Mouse (Mus musculus): ENCODE data around the gene Dgkd. TPM values are rescaled to one million over a fixed set of nuclear protein-coding genes. Genes with fewer than 3 reads are reported as not detected.

The Dgkd gene
- polyA plus RNA-seq, 1 experiment from 2014 or later, result 40.4 TPM

DNA sequence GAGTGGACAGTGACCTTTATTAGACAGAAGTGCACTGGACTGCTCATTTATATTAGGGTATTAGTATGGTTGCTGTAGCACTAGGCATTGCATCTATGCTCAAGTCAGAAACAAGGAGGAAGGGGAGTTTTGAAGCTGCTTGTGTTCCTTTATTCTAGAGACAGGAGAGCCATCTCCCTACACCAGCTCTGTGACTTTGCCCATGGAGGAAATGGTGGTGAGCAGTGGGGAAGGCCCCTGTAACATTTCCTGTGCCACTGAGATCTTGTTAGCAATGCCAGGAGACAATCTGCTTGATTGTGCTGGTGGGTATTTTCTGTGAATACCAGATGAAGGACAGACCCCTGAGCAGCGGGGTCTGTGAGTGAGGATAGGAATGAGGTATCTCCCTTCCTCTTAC is 23.0 kb downstream of the Dgkd start:
- Histone ChIP-seq H3K36me3 (ENCODE audit: control insufficient read depth, insufficient read depth, low read length) (no peaks in the 10 kb centered on the region; the same call in 1 of the 2 replicates), H3K27ac (ENCODE audit: low read depth, low read length) (no peak overlapping the region)

DNA sequence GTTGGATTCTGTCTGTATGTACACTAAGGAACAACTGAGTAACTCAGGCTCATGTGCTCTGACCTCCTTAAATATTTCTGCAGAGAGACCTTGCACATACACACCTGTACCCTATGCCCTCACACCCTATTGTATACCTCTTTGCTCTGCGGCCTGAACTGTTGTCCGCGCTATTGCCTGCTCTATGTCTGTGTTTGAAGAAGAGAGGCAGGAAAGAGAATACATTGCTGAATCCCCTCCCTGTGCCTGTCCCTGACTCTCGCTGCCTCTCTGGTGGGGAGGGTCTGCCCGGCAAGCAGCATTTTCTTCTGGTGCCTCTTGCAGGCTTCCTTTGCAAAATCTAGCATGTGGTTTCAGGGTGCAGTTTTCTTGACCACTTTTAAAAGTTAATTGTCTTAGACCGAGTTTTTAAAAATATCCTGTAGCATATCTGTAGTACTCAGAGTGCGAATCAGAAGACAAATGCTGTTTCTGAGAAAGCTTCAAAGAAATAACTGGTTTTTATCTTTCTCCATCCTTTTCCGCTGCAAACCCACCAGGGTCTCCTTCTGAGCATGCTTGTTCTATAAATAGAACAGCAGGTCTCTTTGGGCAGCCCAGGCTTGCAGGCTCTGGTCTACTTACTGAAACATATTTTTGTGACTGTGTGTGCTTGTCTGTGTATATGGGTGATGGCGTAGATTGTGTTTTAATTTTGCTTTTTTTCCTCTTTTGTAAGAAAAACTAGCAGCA is 24.6 kb downstream of the Dgkd start:
- Histone ChIP-seq H3K9me3 (ENCODE audit: control insufficient read depth, low read length) (no peaks in the 10 kb centered on the region), H3K9ac (ENCODE audit: low read depth, low read length) (no peak overlapping the region), H3K36me3 (ENCODE audit: control insufficient read depth, insufficient read depth, low read length) (peaks cover 4% of the 10 kb centered on the region), H3K4me2 (ENCODE audit: low read length) (no peak overlapping the region), H3K27me3 (replicated peaks; ENCODE audit: control insufficient read depth, insufficient read depth, low read length) (no peaks in the 10 kb centered on the region), H3K4me3 (ENCODE audit: low read length) (no peak overlapping the region), H3K27ac (ENCODE audit: low read depth, low read length) (peak overlapping the region; percentile 46), H3K4me1 (ENCODE audit: control insufficient read depth, insufficient read depth, low read depth, low read length) (peaks cover 20% of the 10 kb centered on the region)
- peak; percentile 52; the same call in 1 of the 2 replicates for ATAC-seq
- WGBS, result 76% methylated on average over 9 of the region's 9 CpGs

More for the DNA sequence above, 23.0 kb downstream of the Dgkd start:
- 88% methylated on average over 1 of the region's 1 CpGs for WGBS
- Histone ChIP-seq H3K27me3 (replicated peaks; ENCODE audit: control insufficient read depth, insufficient read depth, low read length) (no peaks in the 10 kb centered on the region), H3K9ac (ENCODE audit: low read depth, low read length) (no peak overlapping the region), H3K4me3 (ENCODE audit: low read length) (no peak overlapping the region), H3K9me3 (ENCODE audit: control insufficient read depth, low read length) (no peaks in the 10 kb centered on the region), H3K4me2 (ENCODE audit: low read length) (no peak overlapping the region), H3K4me1 (ENCODE audit: control insufficient read depth, insufficient read depth, low read depth, low read length) (peaks cover 20% of the 10 kb centered on the region)
- ATAC-seq, result no peak

DNA sequence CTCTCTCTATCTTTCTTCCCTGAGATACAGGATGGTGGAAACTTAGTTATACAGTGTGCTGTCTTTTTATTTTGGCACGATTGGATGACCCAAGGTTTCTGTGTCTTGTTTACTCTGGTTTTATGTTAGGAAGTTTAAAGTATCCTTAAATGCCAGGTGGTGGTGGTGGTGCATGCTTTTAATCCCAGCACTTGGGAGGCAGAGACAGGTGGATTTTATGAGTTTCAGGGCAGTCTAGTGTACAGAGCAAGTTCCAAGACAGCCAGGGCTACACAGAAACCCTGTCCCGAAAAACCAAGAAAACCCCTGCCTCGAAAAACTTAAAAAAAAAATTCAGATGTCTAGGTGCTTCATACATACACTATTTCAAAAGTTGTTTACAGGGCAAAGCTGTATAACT is 25.9 kb downstream of the Dgkd start:
- Histone ChIP-seq H3K9ac (ENCODE audit: low read depth, low read length) (no peak overlapping the region), H3K36me3 (ENCODE audit: control insufficient read depth, insufficient read depth, low read length) (peaks cover 6% of the 10 kb centered on the region), H3K27me3 (replicated peaks; ENCODE audit: control insufficient read depth, insufficient read depth, low read length) (no peaks in the 10 kb centered on the region), H3K9me3 (ENCODE audit: control insufficient read depth, low read length) (no peaks in the 10 kb centered on the region), H3K4me2 (ENCODE audit: low read length) (no peak overlapping the region), H3K27ac (ENCODE audit: low read depth, low read length) (no peak overlapping the region), H3K4me3 (ENCODE audit: low read length) (no peak overlapping the region), H3K4me1 (ENCODE audit: control insufficient read depth, insufficient read depth, low read depth, low read length) (peaks cover 20% of the 10 kb centered on the region)
- no peak for ATAC-seq
- WGBS, result 89% methylated on average over 3 of the region's 3 CpGs

DNA sequence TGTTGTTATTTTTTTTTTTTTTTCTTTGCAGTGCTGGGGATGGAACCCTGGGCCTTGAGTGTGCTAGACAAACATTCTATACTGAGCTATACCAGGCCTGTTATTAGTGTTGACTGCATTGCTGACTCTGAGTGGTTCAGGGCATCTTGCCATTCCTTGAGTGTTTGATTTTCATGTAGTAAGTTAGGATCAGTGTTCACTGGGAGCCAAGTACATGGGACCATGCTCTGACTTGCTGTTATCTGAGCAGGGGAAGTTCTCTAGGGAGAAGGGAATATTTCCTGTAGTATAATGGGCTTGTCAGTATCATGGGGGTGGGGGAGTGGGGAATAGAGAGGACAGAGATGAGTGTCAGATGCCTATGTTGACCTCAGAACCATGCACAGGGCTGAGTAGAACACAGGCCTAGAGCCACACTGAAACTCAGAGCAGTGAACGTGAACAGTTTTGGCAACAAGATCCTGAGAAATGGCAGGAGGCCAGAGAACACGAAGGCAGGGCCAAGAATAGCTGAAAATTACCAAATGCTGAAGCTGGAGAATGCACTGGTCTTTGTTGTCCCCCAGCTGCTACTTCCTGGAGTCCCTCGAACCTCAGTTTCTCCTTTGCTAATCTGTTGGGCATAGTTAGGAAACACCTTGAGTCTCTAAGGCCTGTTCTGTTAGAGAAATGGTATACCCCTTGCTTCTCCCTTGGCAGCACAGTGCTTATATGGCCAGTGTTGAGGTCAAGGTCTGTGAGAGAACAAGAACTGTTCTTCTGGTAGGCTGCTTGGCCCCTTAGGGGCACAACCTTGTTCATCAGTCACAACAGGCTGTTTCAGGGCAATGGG is 26.6 kb downstream of the Dgkd start:
- Histone ChIP-seq H3K27ac (ENCODE audit: low read depth, low read length) (peak overlapping the region; percentile 55), H3K27me3 (replicated peaks; ENCODE audit: control insufficient read depth, insufficient read depth, low read length) (no peaks in the 10 kb centered on the region), H3K9me3 (ENCODE audit: control insufficient read depth, low read length) (no peaks in the 10 kb centered on the region), H3K4me1 (ENCODE audit: control insufficient read depth, insufficient read depth, low read depth, low read length) (peaks cover 20% of the 10 kb centered on the region), H3K9ac (ENCODE audit: low read depth, low read length) (no peak overlapping the region), H3K4me3 (ENCODE audit: low read length) (no peak overlapping the region), H3K4me2 (ENCODE audit: low read length) (no peak overlapping the region), H3K36me3 (ENCODE audit: control insufficient read depth, insufficient read depth, low read length) (peaks cover 9% of the 10 kb centered on the region)
- peak; percentile 71 for ATAC-seq
- WGBS, result 41% methylated on average over 3 of the region's 3 CpGs

DNA sequence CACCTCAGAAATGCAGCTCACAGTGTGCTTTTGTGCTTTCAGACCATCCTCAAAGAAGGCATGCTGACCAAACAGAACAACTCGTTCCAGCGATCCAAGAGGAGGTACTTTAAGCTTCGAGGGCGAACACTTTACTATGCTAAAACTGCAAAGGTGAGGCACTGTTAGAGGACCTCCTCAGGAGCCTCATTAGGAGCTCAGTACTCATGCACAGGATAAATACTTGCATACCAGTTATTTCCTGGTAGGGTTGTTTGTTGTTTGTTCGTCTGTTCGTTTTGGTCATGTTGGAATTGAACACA is 27.2 kb downstream of the Dgkd start:
- H3K9ac ChIP-seq (ENCODE audit: low read depth, low read length), result no peak overlapping the region
- H3K4me3 ChIP-seq (ENCODE audit: low read length), result no peak overlapping the region
- peaks cover 9% of the 10 kb centered on the region for H3K36me3 ChIP-seq (ENCODE audit: control insufficient read depth, insufficient read depth, low read length)
- no peaks in the 10 kb centered on the region for H3K27me3 ChIP-seq (replicated peaks; ENCODE audit: control insufficient read depth, insufficient read depth, low read length)
- no peaks in the 10 kb centered on the region for H3K9me3 ChIP-seq (ENCODE audit: control insufficient read depth, low read length)
- 83% methylated on average over 6 of the region's 6 CpGs for WGBS
- H3K4me2 ChIP-seq (ENCODE audit: low read length), result no peak overlapping the region
- peaks cover 20% of the 10 kb centered on the region for H3K4me1 ChIP-seq (ENCODE audit: control insufficient read depth, insufficient read depth, low read depth, low read length)
- no peak for ATAC-seq
- H3K27ac ChIP-seq (ENCODE audit: low read depth, low read length), result peak overlapping the region; percentile 55; the same call in 1 of the 2 replicates

DNA sequence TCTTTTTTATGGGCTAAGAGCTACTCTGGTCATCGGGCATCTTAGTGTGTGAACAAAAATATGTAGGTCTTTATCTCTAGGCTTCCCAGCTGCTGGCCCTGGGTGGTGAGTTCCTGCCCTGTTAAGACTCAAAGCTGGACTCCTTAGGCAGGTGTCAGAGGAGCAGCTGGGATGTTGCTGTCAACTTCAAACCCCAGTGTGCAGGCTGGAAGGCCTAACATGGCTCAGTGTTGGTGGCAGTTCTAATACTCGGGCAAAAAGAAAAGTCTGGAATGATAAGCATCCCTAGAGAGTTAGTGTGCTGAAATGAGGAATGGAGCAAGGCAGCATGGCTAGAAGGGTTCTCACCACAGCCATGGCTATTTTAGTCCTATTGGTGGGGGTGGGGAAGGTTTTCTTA is 27.8 kb downstream of the Dgkd start:
- H3K27me3 ChIP-seq (replicated peaks; ENCODE audit: control insufficient read depth, insufficient read depth, low read length), result no peaks in the 10 kb centered on the region
- WGBS, result 75% methylated on average over 2 of the region's 2 CpGs
- H3K27ac ChIP-seq (ENCODE audit: low read depth, low read length), result no peak overlapping the region
- no peak overlapping the region for H3K4me2 ChIP-seq (ENCODE audit: low read length)
- peaks cover 9% of the 10 kb centered on the region for H3K36me3 ChIP-seq (ENCODE audit: control insufficient read depth, insufficient read depth, low read length)
- no peak overlapping the region for H3K4me3 ChIP-seq (ENCODE audit: low read length)
- no peaks in the 10 kb centered on the region for H3K9me3 ChIP-seq (ENCODE audit: control insufficient read depth, low read length)
- no peak overlapping the region for H3K9ac ChIP-seq (ENCODE audit: low read depth, low read length)
- no peak for ATAC-seq
- H3K4me1 ChIP-seq (ENCODE audit: control insufficient read depth, insufficient read depth, low read depth, low read length), result peaks cover 20% of the 10 kb centered on the region

DNA sequence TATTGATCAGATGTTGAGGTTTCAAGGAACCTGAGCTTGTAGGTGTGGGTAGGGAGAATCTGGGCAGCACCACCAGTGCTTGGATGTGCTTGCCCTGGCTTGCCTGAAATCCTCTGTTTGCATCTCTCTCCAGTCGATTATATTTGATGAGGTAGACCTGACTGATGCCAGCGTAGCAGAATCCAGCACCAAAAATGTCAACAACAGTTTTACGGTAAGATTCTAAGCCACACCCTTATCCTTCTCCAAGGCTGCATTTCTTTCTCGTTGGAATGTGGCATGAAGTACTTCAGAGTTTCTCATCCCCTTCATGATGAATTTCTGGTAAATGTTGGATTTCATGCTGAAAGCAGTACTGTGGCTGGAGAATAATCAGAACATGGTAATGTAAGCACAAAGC is 28.6 kb downstream of the Dgkd start:
- Histone ChIP-seq H3K27me3 (replicated peaks; ENCODE audit: control insufficient read depth, insufficient read depth, low read length) (no peaks in the 10 kb centered on the region), H3K27ac (ENCODE audit: low read depth, low read length) (no peak overlapping the region), H3K9ac (ENCODE audit: low read depth, low read length) (no peak overlapping the region), H3K36me3 (ENCODE audit: control insufficient read depth, insufficient read depth, low read length) (peaks cover 9% of the 10 kb centered on the region), H3K9me3 (ENCODE audit: control insufficient read depth, low read length) (no peaks in the 10 kb centered on the region), H3K4me1 (ENCODE audit: control insufficient read depth, insufficient read depth, low read depth, low read length) (peaks cover 20% of the 10 kb centered on the region), H3K4me2 (ENCODE audit: low read length) (no peak overlapping the region), H3K4me3 (ENCODE audit: low read length) (no peak overlapping the region)
- ATAC-seq, result no peak
- 83% methylated on average over 4 of the region's 4 CpGs for WGBS

DNA sequence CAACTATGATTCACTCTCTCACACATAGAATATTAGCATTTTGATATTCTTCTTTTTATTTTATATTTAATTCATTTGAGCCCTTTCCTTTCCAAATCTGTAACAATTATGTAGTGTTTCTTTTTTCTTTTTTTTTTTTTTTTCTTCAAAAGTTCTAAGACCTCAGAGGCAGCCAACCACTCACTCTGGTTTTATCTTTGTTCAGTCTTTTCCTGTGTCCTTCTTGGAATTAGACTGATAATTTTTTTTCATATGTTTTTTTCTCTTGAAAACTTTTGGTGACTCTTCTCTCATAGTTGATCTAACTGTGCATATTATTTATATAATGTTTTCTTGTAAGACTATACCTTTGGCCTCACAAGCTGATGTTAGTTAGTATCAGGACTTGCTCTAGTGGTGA is 29.5 kb downstream of the Dgkd start:
- peaks cover 9% of the 10 kb centered on the region for H3K36me3 ChIP-seq (ENCODE audit: control insufficient read depth, insufficient read depth, low read length)
- no peak for ATAC-seq
- no peaks in the 10 kb centered on the region for H3K9me3 ChIP-seq (ENCODE audit: control insufficient read depth, low read length)
- no peak overlapping the region for H3K9ac ChIP-seq (ENCODE audit: low read depth, low read length)
- H3K4me3 ChIP-seq (ENCODE audit: low read length), result no peak overlapping the region
- H3K4me2 ChIP-seq (ENCODE audit: low read length), result no peak overlapping the region
- peaks cover 16% of the 10 kb centered on the region for H3K4me1 ChIP-seq (ENCODE audit: control insufficient read depth, insufficient read depth, low read depth, low read length)
- no peak overlapping the region for H3K27ac ChIP-seq (ENCODE audit: low read depth, low read length)
- H3K27me3 ChIP-seq (replicated peaks; ENCODE audit: control insufficient read depth, insufficient read depth, low read length), result no peaks in the 10 kb centered on the region

DNA sequence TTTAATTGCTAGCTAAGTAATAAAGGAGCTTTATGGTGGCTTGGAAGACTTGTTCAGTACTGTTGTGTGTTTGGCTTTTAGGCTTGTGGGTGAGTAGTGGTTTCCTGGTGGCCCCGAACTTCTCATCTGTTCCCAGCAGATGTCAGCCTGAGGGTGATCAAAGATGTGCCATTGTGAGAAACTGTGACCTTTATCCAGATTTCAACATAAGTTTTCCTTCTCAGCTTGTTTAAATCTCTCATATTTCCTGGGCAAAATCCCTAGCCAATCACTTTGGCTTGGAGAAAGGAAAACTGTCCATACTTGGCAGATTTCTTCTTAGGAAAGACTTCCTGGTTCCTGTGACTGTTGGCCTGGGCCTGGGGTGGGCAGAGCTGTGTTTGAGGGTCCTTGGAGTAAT is 37.9 kb downstream of the Dgkd start:
- H3K27ac ChIP-seq (ENCODE audit: low read depth, low read length), result no peak overlapping the region
- no peaks in the 10 kb centered on the region for H3K27me3 ChIP-seq (replicated peaks; ENCODE audit: control insufficient read depth, insufficient read depth, low read length)
- H3K4me3 ChIP-seq (ENCODE audit: low read length), result no peak overlapping the region
- ATAC-seq, result no peak
- H3K4me1 ChIP-seq (ENCODE audit: control insufficient read depth, insufficient read depth, low read depth, low read length), result no peaks in the 10 kb centered on the region
- no peaks in the 10 kb centered on the region for H3K9me3 ChIP-seq (ENCODE audit: control insufficient read depth, low read length)
- no peak overlapping the region for H3K9ac ChIP-seq (ENCODE audit: low read depth, low read length)
- H3K4me2 ChIP-seq (ENCODE audit: low read length), result no peak overlapping the region
- H3K36me3 ChIP-seq (ENCODE audit: control insufficient read depth, insufficient read depth, low read length), result no peaks in the 10 kb centered on the region
- 79% methylated on average over 1 of the region's 1 CpGs for WGBS

Data from hindbrain, embryonic 16.5 days (tissue).